Comparison of ENCODE assay signal across 9 mouse cellular contexts in the genomic region with DNA sequence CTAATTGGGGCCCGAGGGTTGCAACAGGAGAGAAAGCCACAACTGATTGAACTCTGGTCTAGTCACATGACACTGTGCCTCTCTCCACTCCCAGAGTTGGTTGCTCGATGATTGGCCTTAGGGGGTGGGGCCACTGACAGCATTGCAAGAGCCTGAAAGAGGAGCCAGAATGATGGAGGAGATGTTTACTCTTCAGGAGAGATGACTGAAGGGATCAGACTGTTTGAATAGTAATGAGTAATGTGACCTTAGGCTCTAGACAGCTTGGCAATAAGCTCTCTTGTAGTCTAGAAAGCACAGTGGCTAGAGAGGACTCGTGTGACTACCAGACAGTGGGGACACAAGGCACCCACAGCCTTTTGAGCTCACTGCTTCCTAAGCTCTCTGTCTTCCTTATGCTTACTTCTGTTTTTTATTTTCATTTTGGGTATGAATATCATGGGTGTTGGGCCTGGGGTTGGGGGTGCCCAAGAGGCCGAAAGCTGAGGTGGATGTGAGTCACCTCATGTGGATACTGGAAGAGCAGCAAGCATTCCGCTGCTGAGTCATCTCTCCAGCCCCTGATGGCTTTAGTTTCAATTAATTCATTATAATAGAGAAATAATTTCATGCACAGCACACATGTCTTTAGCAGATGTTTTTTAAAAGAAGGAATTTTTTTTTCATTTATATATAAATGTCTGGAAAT.
DNase-seq lines count a peak whose midpoint lies in the region; ATAC-seq and TF ChIP-seq lines count a peak whose summit lies in the region.
"Had no signal": no experiment of that assay in that cellular context is flagged by ENCODE, and none has a peak within 500 bp of the region (broad histone marks: within the 10 kb centered on the region; RNA-seq: fewer than 3 reads in every experiment).

No protein-coding gene starts in this region.

- no peak overlapping the region for H3K4me3 ChIP-seq in neural tube, embryonic 12.5 days
- no peak overlapping the region for H3K4me3 ChIP-seq in neural tube, embryonic 15.5 days (replicated peaks)
- no peak overlapping the region for H3K4me3 ChIP-seq in intestine, postnatal 0 days (ENCODE audit: low read depth, low read length)
- no peak overlapping the region for H3K4me3 ChIP-seq in small intestine, adult 2 months (ENCODE audit: low read depth, low read length)
- H3K4me3 ChIP-seq in left cerebral cortex, adult 2 months, result no peak overlapping the region

- no peak for TF ChIP-seq POLR2A in small intestine, adult 2 months (IDR thresholded peaks at IDR 0.05; ENCODE audit: low read depth, low read length)

- WGBS in neural tube, embryonic 12.5 days, result 69% methylated on average over 5 of the region's 5 CpGs
- WGBS in neural tube, embryonic 15.5 days, result 68% methylated on average over 5 of the region's 5 CpGs
- WGBS in intestine, postnatal 0 days, result 46% methylated on average over 5 of the region's 5 CpGs
- 45% methylated on average over 5 of the region's 5 CpGs for WGBS in small intestine, adult 2 months

- no peak overlapping the region for H3K9ac ChIP-seq in neural tube, embryonic 12.5 days
- H3K9ac ChIP-seq in neural tube, embryonic 15.5 days (replicated peaks), result no peak overlapping the region
- H3K9ac ChIP-seq in intestine, postnatal 0 days (ENCODE audit: low read depth, low read length), result no peak overlapping the region

- intact Hi-C loops in left cerebral cortex, adult 2 months (cut with DNase I), result no loop called here

- peak; percentile 67 for DNase-seq in R1 (ENCODE audit: low read depth, low spot score)
- DNase-seq in left cerebral cortex, adult 2 months (ENCODE audit: extremely low spot score in 1 of 2, low spot score in 2 of 2), result no peak
- no peak for DNase-seq in ovary, adult 18-20 months (ENCODE audit: low spot score)
- no peak for DNase-seq in left cerebral cortex, adult 8-10 months (ENCODE audit: low spot score in 2 of 2)

- no peak overlapping the region for H3K4me2 ChIP-seq in neural tube, embryonic 12.5 days (replicated peaks)
- H3K4me2 ChIP-seq in neural tube, embryonic 15.5 days, result no peak overlapping the region
- H3K4me2 ChIP-seq in intestine, postnatal 0 days (replicated peaks; ENCODE audit: low read depth), result 0 out of 2 replicates have a peak overlapping the region, but pooled peaks have one; percentile 17

- no peaks in the 10 kb centered on the region for H3K27me3 ChIP-seq in neural tube, embryonic 12.5 days (replicated peaks)
- no peaks in the 10 kb centered on the region for H3K27me3 ChIP-seq in neural tube, embryonic 15.5 days (replicated peaks)
- H3K27me3 ChIP-seq in intestine, postnatal 0 days (replicated peaks; ENCODE audit: control insufficient read depth, insufficient read depth, low read length), result no peaks in the 10 kb centered on the region
- H3K27me3 ChIP-seq in small intestine, adult 2 months (ENCODE audit: control insufficient read depth, insufficient read depth, low read length), result no peaks in the 10 kb centered on the region

- peaks cover 6% of the 10 kb centered on the region; the same call in 1 of the 2 replicates for H3K4me1 ChIP-seq in neural tube, embryonic 12.5 days
- H3K4me1 ChIP-seq in neural tube, embryonic 15.5 days, result peaks cover 10% of the 10 kb centered on the region
- H3K4me1 ChIP-seq in intestine, postnatal 0 days (replicated peaks; ENCODE audit: control insufficient read depth, insufficient read depth, low read length), result 0 out of 2 replicates have a peak, but pooled peaks cover 2% of the 10 kb centered on the region
- H3K4me1 ChIP-seq in small intestine, adult 2 months (ENCODE audit: control insufficient read depth, insufficient read depth, insufficient read length, low read length), result peaks cover 20% of the 10 kb centered on the region; the same call in 1 of the 2 replicates

- H3K36me3 ChIP-seq in neural tube, embryonic 12.5 days, result peaks cover 48% of the 10 kb centered on the region
- H3K36me3 ChIP-seq in neural tube, embryonic 15.5 days, result peaks cover 53% of the 10 kb centered on the region
- peaks cover 21% of the 10 kb centered on the region; the same call in 1 of the 2 replicates for H3K36me3 ChIP-seq in intestine, postnatal 0 days (ENCODE audit: control insufficient read depth, insufficient read depth)
- H3K36me3 ChIP-seq in small intestine, adult 2 months (ENCODE audit: control insufficient read depth, insufficient read depth, low read length), result peaks cover 30% of the 10 kb centered on the region

- H3K9me3 ChIP-seq in neural tube, embryonic 12.5 days, result no peaks in the 10 kb centered on the region
- H3K9me3 ChIP-seq in neural tube, embryonic 15.5 days (replicated peaks), result no peaks in the 10 kb centered on the region
- no peaks in the 10 kb centered on the region for H3K9me3 ChIP-seq in intestine, postnatal 0 days (ENCODE audit: control insufficient read depth)

- TF ChIP-seq CTCF in intestine, postnatal 0 days (IDR thresholded peaks at IDR 0.05; ENCODE audit: low read depth), result no peak
- no peak for TF ChIP-seq CTCF in small intestine, adult 2 months (IDR thresholded peaks at IDR 0.05; ENCODE audit: extremely low read depth, insufficient read length, insufficient replicate concordance, low read depth, low read length)
- TF ChIP-seq CTCF in left cerebral cortex, adult 2 months (IDR thresholded peaks at IDR 0.05), result no peak

- peak; percentile 42; the same call in 1 of the 2 replicates for ATAC-seq in neural tube, embryonic 12.5 days (ENCODE audit: low FRiP score, low read depth)
- ATAC-seq in neural tube, embryonic 15.5 days (ENCODE audit: low FRiP score), result no peak
- ATAC-seq in intestine, postnatal 0 days, result peak; percentile 85

- H3K27ac ChIP-seq in neural tube, embryonic 12.5 days, result no peak overlapping the region
- H3K27ac ChIP-seq in neural tube, embryonic 15.5 days (replicated peaks), result no peak overlapping the region
- H3K27ac ChIP-seq in intestine, postnatal 0 days (ENCODE audit: low read depth, low read length), result peak overlapping the region; percentile 75
- peak overlapping the region; percentile 84 for H3K27ac ChIP-seq in small intestine, adult 2 months (ENCODE audit: insufficient read depth, low read depth, low read length)
- H3K27ac ChIP-seq in left cerebral cortex, adult 2 months, result no peak overlapping the region
- H3K27ac ChIP-seq: macrophage had no signal

Comparison
In these comparisons a context has a peak if more than half of its experiments do, and no peak if none do; other contexts are left out.
1. H3K27ac ChIP-seq: peak in intestine, postnatal 0 days (single experiment) and small intestine, adult 2 months (single experiment); none in neural tube, embryonic 12.5 days (single experiment), neural tube, embryonic 15.5 days (single experiment) and left cerebral cortex, adult 2 months (single experiment).